Mouse (Mus musculus) G1E (cell line): ENCODE data around the gene Vill. TPM values are rescaled to one million over a fixed set of nuclear protein-coding genes. Genes with fewer than 3 reads are reported as not detected.

ENCODE experiments used
- ATAC-seq: 2 replicates; pipeline ENCODE4 v1.8.0; 2016; ENCODE audit warnings: mild to moderate bottlenecking; ENCODE audit not compliant: insufficient number of reproducible peaks, poor library complexity, low FRiP score, severe bottlenecking; ENCODE audit errors: extremely low read depth
- DNase-seq: peaks from one replicate; pipeline ENCODE4 v3.0.0; 2012; ENCODE audit warnings: low spot score
- H3K27me3 ChIP-seq: 2 replicates; pipeline ENCODE4 v1.6.1; 2012; ENCODE audit warnings: mild to moderate bottlenecking, low read length, inconsistent platforms; ENCODE audit not compliant: insufficient read depth
- H3K36me3 ChIP-seq: replicated peaks from 2 replicates; pipeline ENCODE3; 2012; ENCODE audit warnings: mild to moderate bottlenecking, inconsistent platforms
- H3K4me1 ChIP-seq: 2 replicates; pipeline ENCODE4 v1.6.1; 2012; ENCODE audit warnings: low read depth, low read length, inconsistent platforms, mixed read lengths; ENCODE audit not compliant: insufficient read depth
- H3K4me3 ChIP-seq: 2 replicates; pipeline ENCODE4 v1.5.1; 2012; ENCODE audit warnings: low read depth, mild to moderate bottlenecking, inconsistent platforms, low read length, moderate library complexity, mixed read lengths
- H3K9me3 ChIP-seq: replicated peaks from 2 replicates; pipeline ENCODE4 v1.6.1; 2012; ENCODE audit warnings: inconsistent platforms
- CTCF ChIP-seq: IDR thresholded peaks from 2 replicates; pipeline ENCODE4 v1.5.1; 2012; ENCODE audit warnings: low read depth, low read length, inconsistent platforms, mixed read lengths
- GATA1 ChIP-seq: IDR thresholded peaks from 2 replicates; pipeline ENCODE4 v1.6.1; 2012; ENCODE audit warnings: borderline replicate concordance, low read length, inconsistent platforms, mixed read lengths
- GATA2 ChIP-seq: IDR thresholded peaks from 2 replicates; pipeline ENCODE4 v1.6.1; 2012; ENCODE audit warnings: low read depth, low read length, inconsistent platforms, borderline replicate concordance
- POLR2AphosphoS5 ChIP-seq: IDR thresholded peaks from 2 replicates; pipeline ENCODE4 v1.6.1; 2012; ENCODE audit warnings: low read depth, low read length, inconsistent platforms; ENCODE audit not compliant: insufficient replicate concordance
- TAL1 ChIP-seq: conservative IDR thresholded peaks from 2 replicates; pipeline ENCODE4 v1.6.1; 2012; ENCODE audit warnings: low read depth, low read length, inconsistent platforms, mixed read lengths
- polyA plus RNA-seq: library from polyadenylated mRNA; stranded (reverse); fragments of >175 nt; gene quantifications from 2 replicates; pipeline ENCODE4 v1.2.3, GENCODE M21; 2012
- total RNA-seq, 2 experiments: library from RNA; stranded (forward) in 1 of 2; stranded (reverse) in 1 of 2; fragments of 200-1000 nt in 1 of 2; fragments of >200 nt in 1 of 2; fragmentation: Nextera tagmentation in 1 of 2; gene quantifications; 2 replicates each; pipeline ENCODE4 v1.2.3; 2014 to 2017

Vill gene
- total and polyA plus RNA-seq, 3 experiments, result not detected

GRCm38 (mm10) chr9:119073184-119073895 is 20.8 kb downstream of the Vill start:
- Histone ChIP-seq H3K4me3 (no peak overlapping the region), H3K9me3 (peaks cover 92% of the 10 kb centered on the region), H3K27me3 (no peaks in the 10 kb centered on the region; the same call in 1 of the 2 replicates), H3K36me3 (no peaks in the 10 kb centered on the region), H3K4me1 (no peaks in the 10 kb centered on the region; the same call in 1 of the 2 replicates)
- ATAC-seq (no peak), DNase-seq (no peak)
- TF ChIP-seq CTCF (no peak), POLR2AphosphoS5 (no peak), GATA1 (no peak), TAL1 (no peak), GATA2 (no peak)

- TF ChIP-seq GATA2 (no peak), GATA1 (no peak), TAL1 (no peak), CTCF (no peak), POLR2AphosphoS5 (no peak)
- Histone ChIP-seq H3K4me1 (no peaks in the 10 kb centered on the region), H3K4me3 (peak overlapping the region; percentile 23; the same call in 1 of the 2 replicates), H3K27me3 (no peaks in the 10 kb centered on the region; the same call in 1 of the 2 replicates), H3K36me3 (no peaks in the 10 kb centered on the region), H3K9me3 (peaks cover 89% of the 10 kb centered on the region)
- DNase-seq (no peak), ATAC-seq (no peak)
Observed at GRCm38 (mm10) chr9:119075685-119076084, 23.1 kb downstream of the Vill start.

- ATAC-seq (no peak), DNase-seq (no peak)
- Histone ChIP-seq H3K9me3 (peaks cover 86% of the 10 kb centered on the region), H3K27me3 (peaks cover 4% of the 10 kb centered on the region; the same call in 1 of the 2 replicates), H3K36me3 (no peaks in the 10 kb centered on the region), H3K4me1 (no peaks in the 10 kb centered on the region), H3K4me3 (no peak overlapping the region)
- TF ChIP-seq CTCF (no peak), TAL1 (no peak), GATA1 (no peak), POLR2AphosphoS5 (no peak), GATA2 (no peak)
Observed at GRCm38 (mm10) chr9:119080040-119080675, 27.6 kb downstream of the Vill start.

- DNase-seq, result no peak
- peaks cover 86% of the 10 kb centered on the region for H3K9me3 ChIP-seq
- no peak for ATAC-seq
Observed at GRCm38 (mm10) chr9:119082039-119082438, 29.5 kb downstream of the Vill start.

GRCm38 (mm10) chr9:119082656-119083430 is 30.3 kb downstream of the Vill start:
- no peak for DNase-seq
- ATAC-seq, result no peak
- Histone ChIP-seq H3K9me3 (peaks cover 88% of the 10 kb centered on the region), H3K36me3 (no peaks in the 10 kb centered on the region), H3K27me3 (peaks cover 4% of the 10 kb centered on the region; the same call in 1 of the 2 replicates), H3K4me1 (no peaks in the 10 kb centered on the region), H3K4me3 (no peak overlapping the region)
- TF ChIP-seq POLR2AphosphoS5, result no peak
- TF ChIP-seq TAL1, result no peak
- no peak for TF ChIP-seq GATA1
- no peak for TF ChIP-seq CTCF
- no peak for TF ChIP-seq GATA2

More at GRCm38 (mm10) chr9:119082039-119082438, 29.5 kb downstream of the Vill start:
- no peak overlapping the region for H3K4me3 ChIP-seq
- H3K36me3 ChIP-seq, result no peaks in the 10 kb centered on the region
- no peaks in the 10 kb centered on the region for H3K4me1 ChIP-seq
- TF ChIP-seq GATA2, result no peak
- TF ChIP-seq GATA1, result no peak
- TF ChIP-seq CTCF, result no peak
- no peak for TF ChIP-seq POLR2AphosphoS5
- TF ChIP-seq TAL1, result no peak
- H3K27me3 ChIP-seq, result peaks cover 4% of the 10 kb centered on the region; the same call in 1 of the 2 replicates

- H3K27me3 ChIP-seq, result peaks cover 4% of the 10 kb centered on the region; the same call in 1 of the 2 replicates
Observed at GRCm38 (mm10) chr9:119083966-119084365, 31.4 kb downstream of the Vill start.

More at GRCm38 (mm10) chr9:119083966-119084365, 31.4 kb downstream of the Vill start:
- Histone ChIP-seq H3K4me3 (no peak overlapping the region), H3K9me3 (peaks cover 92% of the 10 kb centered on the region), H3K36me3 (no peaks in the 10 kb centered on the region), H3K4me1 (no peaks in the 10 kb centered on the region)
- no peak for DNase-seq
- TF ChIP-seq GATA2, result no peak
- no peak for TF ChIP-seq GATA1
- no peak for TF ChIP-seq CTCF
- TF ChIP-seq TAL1, result no peak
- TF ChIP-seq POLR2AphosphoS5, result no peak
- ATAC-seq, result no peak
